Mouse (Mus musculus) naive thymus-derived CD4-positive, alpha-beta T cell, adult 2 months (primary cell): ENCODE data around the gene Trpm8.

Experiments
- DNase-seq: peaks from one replicate; pipeline ENCODE4 v3.0.0-alpha.2; 2011; ENCODE audit warnings: low read depth

Gene Trpm8

DNA sequence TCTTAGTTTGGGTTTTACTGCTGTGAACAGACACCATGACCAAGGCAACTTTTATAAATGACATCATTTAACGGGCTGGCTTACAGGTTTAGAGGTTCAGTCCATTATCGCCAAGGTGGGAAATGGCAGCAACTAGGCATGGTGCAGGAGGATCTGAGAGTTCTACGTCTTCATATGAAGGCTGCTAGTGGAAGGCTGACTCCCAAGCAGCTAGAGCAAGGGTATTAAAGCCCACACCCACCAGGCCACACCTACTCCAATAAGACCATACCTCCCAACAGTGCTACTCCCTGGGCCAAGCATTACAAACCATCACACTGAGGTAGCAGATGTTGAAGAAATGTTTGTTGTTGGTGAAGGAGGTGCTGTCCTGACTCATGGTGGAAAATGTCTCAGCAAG, 78.2 kb downstream of the Trpm8 start:
- no peak for DNase-seq

DNA sequence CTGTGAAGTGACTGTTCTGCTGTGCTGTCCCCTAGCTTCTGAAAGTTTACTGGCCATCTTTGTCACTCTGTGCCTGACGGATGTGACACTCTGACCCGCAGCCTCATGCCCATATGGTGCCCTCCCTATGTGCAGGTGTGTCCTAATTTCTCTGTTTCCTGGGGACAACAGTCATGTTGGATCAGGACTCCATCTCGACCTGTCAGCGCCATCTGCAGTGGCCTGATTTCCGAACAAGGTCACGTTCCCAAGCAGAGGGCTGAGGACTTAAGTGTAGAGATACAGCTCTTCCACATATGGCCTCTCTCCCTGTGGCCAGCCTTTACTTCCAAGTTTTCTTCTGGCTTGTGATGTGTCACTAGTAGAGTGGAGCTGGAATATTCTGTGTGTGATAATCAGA, 79.2 kb downstream of the Trpm8 start:
- DNase-seq, result no peak

DNA sequence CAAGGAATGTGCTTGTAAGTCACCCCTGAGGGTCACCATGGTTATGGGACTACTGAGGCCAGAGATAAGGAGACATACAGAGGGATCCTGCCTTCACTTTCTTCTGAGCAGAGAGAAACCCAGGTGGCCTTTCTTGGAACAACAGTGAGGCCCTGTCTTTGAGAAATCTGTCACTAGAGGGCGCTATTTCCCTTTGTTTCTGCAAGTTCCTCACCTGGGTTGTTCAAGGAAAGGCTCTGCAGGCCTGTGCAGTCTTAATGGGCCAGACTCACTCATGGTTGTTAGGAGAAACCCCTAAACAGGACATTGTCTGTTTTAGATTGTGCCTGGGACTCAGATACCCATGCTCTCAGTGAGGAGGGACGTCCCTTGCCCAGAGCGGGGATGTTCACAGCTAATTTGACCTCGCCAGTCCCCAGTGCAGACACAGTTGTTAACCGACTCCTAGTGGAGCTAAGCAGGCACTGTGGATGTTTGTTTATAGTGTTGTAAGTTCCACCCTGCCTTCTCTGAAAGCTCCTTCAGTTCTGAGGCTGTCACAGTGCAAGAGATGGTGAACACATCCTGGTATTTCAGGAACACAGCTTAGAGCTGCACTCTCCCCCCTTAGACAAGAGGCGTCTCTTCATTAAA, 80.1 kb downstream of the Trpm8 start:
- peak; percentile 59 for DNase-seq

DNA sequence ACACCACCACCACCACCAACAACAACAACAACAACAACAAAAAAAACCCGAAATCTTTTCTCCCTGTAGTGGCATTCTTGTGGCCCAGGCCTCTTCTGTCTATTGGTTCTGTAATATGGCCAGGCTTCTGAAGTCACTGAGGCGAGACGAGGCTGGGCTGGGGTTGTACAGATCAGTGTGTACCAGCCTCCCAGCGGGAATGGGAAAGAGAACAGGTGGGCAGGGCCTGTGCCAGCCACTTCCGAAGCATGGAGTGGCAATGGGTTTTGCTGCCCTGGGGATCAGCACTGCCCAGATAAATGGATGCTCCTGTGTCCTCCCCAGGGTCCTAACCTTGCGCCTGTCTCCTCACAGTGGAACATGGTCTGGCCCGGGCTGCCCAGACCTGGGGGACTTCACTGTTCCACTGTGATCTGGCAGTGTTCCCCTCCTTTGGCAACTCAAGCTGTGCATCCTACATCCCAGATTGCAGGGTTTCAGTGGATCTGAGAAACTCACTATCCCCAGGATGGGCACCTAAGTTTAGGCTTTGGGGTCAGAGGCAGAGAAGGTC, 80.7 kb downstream of the Trpm8 start:
- DNase-seq, result no peak

DNA sequence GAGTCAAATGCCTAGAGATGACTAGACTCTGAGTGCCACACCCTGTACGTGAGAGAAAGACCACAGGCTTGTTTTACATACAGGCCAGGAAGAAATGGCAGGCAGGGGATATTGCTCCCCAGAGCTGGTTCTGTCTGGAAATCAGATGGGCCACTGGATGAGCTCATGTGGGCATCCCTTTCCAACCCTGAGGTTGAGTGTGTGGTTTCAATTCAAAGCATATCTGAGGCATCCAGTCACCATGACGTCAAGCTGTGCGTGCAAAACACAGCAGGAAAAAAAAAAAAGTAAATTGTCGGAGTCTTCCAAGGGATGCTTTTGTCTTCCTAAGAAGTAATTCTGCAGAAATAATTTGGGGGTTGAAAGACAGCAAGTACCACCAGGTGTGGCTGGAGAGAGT, 83.6 kb downstream of the Trpm8 start:
- no peak for DNase-seq

DNA sequence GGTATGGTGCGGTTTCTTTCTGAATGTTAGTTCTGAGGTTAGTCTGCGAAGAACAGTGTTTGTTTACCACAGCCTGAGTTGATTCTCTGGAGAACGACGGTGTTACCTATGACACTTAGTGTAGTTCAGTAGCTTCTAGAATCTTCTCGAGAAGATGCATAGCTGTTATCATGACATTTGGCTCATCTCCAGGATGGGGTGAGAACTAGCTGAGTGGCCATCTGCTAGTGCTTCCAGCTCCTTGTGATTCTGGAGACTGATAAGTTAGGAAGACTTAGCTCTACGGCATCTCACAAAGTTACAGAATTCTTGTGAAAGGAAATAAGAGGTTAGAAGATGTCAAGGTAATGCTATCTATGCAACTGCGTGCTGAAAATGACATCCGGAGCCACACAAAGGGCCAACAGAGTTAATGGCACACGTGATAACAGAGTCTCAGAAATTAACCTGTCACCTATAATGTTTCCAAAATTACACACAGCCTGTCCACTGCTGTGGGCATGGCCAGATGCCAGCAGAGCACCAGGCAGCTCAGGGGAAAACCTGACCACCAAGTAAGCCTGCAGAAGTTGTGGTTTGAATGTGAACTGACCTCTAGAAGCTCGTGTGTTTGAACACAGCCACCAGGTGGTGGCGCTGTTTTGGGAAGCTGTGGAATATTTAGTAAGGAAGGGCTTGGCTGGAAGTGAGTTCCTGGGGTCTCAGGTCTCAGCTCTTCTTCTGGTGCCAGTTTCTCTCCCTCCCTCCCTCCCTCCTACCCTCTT, 89.6 kb downstream of the Trpm8 start:
- no peak for DNase-seq

DNA sequence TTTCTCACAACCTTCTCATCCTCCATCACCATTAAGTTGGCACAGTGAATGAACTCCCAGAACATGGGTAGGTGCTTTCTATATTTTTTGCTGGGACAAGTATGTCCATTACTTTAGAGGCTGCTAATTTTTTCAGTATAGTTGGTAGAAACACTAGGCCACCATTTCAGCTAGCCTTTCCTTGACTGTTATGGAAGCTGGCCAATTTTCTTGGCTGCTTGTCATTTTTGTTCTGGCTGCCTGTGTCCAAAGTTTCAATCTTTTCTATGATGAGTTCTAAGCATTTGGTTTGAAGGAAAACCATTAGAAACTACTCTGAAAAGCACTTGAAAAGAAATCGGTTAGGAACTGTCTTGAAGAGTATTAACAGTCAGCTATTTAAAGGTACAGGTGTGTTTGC, 101.0 kb downstream of the Trpm8 start:
- no peak for DNase-seq

DNA sequence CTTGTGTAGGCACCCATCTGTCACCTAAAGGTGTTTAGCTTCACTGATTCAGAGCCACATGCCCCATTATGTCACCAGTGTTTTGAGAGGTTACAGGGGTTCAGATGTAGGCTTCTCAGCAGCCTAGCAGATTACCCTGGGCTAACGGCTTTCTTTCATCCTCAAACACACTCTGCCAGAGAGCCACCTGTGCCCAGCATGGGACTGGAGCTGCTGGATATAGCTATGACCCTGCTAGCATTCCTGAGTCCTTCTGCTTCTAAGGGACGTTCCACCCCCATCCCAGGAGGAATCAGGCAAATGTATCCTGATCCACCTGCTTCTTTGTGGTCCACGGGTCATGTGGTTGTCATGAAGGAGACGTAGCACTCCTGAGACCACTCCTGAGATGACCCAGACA, 114.2 kb downstream of the Trpm8 start:
- no peak for DNase-seq

DNA sequence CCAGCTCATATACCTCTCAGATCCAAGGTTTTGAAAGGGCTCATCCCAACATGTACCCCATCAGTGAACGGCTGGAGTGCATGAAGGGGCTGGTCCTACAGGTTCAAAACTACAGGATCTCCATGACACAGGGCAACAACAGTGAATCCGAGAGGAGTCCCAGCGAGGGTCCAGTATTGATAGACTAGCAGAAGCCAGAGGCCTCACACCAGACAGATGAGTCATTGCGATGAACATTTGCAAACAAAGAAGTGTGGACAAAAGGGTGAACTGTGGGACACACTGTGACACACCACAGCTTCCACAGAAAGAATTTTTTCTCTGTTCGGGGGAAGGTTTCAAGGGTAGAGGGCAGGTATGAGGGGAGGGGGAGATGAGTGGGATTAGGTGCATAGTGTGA, 115.9 kb downstream of the Trpm8 start:
- no peak for DNase-seq

DNA sequence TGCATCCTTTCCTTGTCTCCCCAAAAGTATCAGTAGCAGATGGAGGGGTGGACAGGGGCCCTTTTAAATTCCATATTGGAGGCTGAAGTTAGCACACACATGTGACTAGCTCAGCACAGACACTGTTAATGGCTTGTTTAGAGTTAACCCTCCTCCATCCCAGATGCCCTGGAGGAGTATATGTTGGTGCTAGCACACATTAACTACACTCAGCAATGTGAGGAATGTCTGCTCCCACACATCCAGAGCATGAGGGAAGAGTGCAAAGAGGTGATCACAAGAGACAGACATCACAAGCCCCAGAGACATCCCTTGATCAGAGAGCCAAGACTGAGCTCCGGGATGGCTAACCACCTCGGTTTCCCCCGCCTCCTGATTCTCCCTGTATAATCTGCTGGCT, 125.9 kb downstream of the Trpm8 start:
- no peak for DNase-seq

DNA sequence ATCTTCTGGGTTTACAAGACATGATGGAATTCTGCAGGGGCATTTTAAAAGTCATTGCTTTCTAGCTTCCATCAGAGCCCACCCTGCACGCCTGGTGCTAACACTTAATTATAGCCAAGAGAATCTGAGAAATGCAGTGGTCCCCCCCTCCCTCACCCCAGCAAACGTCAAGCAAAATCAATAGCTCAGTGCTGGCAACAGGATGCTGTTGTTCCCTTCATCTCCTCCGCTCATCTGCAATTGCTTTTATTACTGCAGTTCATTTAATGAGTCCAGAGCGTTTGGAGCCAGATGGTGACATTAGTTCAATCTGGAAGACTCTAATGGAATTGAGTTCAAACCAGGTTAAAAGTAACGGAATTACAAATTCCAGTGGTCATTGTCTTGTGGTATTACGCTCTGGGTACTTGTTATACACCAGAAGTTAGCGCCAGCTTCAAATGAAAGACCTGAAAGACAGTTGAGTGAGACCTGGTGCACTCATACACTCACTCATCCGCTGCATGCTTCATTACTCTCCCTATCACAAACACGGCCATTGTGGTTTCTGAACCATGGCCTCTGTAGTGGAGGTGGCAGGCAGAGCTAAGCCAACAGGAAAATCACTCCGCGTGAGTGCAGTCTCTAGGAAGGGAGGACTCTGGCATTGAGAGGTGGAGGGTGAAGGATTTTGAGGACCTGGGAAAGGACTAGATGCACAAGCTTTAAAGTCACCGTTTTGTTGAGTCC, 128.8 kb downstream of the Trpm8 start:
- DNase-seq, result no peak

DNA sequence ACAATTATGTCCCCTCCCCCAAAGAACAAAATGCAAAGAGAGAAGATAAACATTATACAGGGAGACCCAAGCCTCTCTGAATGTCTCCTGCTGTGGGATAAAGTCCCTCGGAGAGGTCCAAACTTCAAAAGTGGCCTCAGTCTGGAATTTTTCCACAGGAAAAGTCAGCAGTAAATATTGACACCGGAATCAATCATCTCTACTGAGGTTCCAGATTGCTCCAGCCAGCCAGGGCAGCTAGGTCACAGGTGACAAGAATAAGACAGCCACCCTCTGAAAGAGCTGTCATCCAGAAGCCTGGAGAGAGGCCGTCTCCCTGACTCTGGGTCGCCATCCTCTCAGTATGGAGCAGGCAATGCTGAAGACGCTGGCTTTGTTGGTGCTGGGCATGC, 129.3 kb downstream of the Trpm8 start, which contains the start of gene Spp2:
TSS of gene Spp2 (plus strand) at position 155 of the 392 bp plus-strand sequence.
- no peak for DNase-seq

DNA sequence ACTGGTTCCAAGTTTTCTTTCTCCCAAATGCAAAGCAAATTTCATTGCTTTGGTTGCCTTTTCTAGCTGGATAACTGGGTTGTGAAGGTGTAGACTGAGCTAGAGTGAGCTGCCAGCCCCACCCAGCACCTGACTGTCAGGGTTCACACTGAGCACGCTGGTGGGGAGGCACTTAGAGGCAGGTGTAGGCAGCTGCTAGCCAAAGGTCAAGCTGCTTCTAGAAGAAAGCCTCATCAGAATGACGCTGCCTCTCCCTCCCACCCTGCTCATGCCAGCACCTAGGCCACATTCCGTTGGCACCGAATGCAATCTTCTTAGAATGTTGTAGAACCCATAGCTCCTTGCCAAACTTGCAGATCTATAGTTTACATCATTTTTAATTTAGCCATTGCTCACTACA, 130.9 kb downstream of the Trpm8 start:
- DNase-seq, result no peak

DNA sequence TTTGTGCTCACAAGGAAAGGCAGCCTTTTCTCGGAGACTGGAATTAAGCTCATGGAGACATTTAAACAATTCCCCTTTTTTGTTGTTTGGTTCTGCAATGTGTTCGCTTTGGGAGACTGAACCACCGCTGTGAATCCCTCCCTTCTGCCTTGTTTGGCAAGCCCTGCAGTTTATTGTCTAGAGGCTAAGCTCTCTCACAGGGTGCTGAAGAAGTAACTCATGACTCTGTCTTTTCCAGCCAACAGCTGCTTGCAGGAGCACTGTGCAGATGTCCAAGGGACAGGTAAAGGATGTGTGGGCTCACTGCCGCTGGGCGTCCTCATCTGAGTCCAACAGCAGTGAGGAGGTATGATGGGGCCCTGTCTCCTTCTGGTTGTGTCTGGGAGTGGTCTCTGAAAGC, 134.6 kb downstream of the Trpm8 start:
- DNase-seq, result no peak

DNA sequence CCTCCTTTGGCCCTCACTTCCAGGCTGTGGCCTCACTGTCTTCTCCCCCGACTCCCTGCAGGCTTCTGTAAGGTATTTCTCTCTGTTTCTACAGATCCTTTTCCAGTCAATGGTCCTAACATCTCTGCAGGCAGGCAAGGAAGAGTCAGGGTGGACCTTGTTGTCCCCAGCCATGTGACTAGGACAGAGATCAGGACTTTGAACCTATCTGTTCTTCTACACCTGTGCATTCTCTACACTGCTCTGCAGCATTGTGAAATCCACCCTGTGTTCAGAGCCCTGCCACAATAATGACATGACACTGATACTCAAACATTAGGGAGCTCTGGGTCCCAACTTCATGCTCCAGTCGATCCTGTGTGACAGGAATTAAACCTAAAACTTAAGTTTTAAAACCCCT, 141.5 kb downstream of the Trpm8 start:
- DNase-seq, result no peak

DNA sequence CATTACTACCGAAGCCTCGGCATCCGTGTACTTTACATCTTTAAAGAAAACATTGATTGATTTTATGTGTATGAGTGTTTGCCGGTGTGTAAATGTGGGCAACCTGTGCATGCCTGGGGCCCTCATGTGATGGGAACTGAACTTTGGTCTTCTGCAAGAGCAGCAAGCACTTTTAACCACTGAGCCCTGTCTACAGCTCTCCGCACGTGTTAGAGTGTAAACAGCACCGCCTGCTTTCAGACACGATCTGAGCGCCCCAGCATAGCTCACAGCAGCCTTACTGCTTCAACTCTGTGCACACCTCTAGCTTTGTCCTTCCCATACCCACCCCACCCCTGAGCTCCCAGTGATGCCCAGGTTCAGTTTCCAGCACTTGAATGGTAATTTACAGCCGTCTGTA, 144.6 kb downstream of the Trpm8 start:
- DNase-seq, result no peak

DNA sequence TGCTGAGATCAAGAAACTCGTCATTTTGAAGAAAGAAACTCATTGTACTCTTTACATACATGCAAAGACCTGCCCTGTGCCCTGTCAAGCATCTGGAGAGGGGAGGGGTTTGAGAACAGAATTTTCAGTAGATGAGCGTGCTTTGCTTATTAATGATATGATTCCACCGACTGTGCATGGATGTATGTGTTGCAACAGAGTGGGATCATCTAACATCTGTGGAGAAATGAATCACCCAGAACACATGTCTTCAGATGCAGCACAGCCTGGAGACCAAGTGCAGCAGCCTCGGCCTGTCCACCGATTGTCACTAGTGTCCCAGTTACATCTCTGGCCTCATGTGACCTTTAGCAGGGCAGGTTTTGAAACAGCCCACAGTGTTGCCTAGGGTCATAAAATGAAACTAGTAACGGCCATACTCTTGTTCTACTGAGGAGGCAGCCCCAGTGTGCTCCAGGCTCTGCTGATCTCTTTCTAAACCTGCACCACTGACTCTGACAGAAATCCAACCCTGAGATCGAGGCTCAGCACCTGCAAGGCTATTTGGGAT, 145.5 kb downstream of the Trpm8 start:
- no peak for DNase-seq

DNA sequence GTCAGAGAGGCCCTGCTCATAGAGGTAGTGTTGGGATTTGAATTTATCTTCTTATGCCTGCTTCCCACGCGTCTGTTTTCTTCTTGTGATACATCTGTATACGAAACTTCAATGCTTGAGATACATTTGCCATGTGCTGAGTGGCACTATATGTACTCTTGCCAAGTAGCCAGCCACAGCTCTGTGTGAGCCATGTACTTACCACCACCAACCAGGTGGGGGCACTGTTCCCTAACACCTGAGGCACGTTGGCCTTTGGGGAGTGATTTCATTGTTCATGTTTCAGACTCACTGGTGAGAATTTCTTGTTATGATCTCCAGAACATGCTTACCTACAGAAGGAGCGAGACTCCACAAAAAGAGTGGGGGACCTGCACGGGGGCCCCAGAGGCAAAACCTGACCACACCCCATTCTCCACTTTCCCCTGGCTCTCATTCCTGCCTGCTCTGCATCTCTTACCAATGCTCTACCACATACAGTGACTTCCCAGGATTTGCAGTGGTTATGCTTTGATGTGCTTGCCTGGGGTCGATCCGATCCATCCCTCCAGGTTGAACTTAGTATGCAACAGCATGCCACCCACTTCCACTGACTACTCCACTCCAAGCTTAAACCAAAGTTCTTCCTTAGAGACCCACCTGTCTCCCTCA, 147.3 kb downstream of the Trpm8 start:
- DNase-seq, result peak; percentile 91

DNA sequence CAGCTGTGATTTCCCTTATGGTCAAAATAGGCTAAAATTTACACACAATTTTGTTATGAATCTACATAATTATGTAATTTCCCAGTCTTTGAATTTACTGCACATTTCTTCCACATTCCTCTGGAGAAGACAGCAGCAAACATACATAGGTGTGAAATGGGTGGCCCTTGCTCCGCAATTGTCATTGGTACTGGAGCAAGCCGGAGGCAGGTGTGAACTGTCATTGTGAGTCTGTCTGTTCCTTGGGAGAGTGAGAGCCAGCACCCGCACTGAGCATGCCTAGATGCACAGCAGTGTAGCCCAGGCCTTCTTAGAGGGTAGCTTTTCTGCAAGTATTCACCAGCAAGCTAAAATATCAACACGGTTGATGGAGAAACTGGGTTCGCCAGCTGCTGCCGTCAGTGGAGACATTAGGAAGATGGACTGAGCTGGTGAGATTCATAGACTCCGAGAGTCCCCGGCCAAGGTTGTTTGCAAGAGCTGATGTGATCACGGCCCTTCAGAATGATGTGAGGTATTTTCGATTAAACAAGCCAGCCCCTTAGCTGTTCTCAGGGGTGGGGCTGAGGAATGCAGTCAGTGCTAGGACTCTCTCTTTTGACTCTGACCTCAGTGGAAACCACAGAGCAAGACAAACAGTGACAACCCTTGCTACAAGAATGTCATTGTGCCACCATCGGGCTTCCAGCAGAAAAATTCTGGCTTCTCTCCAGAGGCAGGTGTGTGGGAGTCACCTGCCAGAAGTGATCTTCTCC, 150.7 kb downstream of the Trpm8 start:
- no peak for DNase-seq

DNA sequence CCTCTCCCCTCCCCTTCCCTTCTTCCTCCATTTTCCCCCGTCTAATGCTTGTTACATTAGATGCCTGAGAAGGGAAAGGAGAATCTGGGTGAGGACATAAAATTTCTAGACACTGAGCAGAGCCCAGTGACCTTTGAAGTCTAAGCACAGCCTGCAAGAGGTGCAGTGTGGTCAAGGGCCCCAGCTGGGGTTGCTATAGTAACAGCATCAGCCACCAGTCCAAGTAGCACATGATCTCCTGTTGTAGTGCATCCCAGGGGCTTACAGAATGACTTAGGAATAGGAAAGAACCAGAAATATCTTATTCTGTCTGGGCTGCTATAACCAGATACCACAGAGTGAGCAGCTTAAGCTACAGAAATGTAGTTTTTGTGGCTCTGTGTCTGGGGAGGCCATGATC, 152.0 kb downstream of the Trpm8 start:
- no peak for DNase-seq

DNA sequence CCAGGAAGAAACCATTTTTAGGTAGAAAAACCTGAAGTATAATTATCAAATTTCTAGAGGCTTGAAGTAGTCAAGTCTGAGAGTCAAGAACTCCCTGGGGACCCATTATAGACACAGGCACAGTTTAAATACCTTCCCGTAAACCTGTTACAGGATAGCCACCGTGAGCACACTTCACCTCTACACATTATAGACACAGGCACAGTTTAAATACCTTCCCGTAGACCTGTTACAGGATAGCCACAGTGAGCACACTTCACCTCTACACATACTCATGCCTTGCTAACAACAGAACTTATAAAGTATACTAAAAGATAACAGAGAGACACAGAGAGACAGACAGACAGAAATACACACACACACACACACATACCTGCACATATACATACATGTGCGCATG, 153.8 kb downstream of the Trpm8 start:
- DNase-seq, result no peak
